Mouse (Mus musculus): ENCODE results near the gene Prr5l.

- no peak for TF ChIP-seq E2F4 (IDR thresholded peaks at IDR 0.05; ENCODE audit: insufficient read depth)
- no peak for TF ChIP-seq MAX (IDR thresholded peaks at IDR 0.05; ENCODE audit: low read depth)
Measured at GRCm38 (mm10) chr2:101792130-101792529, 90.7 kb downstream of the Prr5l start.
